Mouse (Mus musculus): Measurements from ENCODE around the gene Paqr6. TPM values are rescaled to one million over a fixed set of nuclear protein-coding genes. Genes with fewer than 3 reads are reported as not detected.

Paqr6 gene
- total RNA-seq (2022) = 10 to 100 TPM; 16.8 to 25.2 (median 19.3) TPM

- peak in 1 of 2 experiments; percentile 63 for DNase-seq (ENCODE audit: low spot score in 2 of 2)
These were observed at the start of gene Paqr6 for GRCm38 (mm10) chr3:88364337-88364736. Gene Paqr6, plus strand, starts transcription at chr3:88364584.

GRCm38 (mm10) chr3:88324951-88325405 is 39.4 kb upstream of the Paqr6 start, which contains the start of gene Glmp:
Gene Glmp, plus strand, starts transcription at chr3:88325023.
- DNase-seq (ENCODE audit: low spot score in 2 of 2) = peak; percentile 44 to 53

- DNase-seq (ENCODE audit: low spot score in 2 of 2) = no peak
These were observed 35.4 kb upstream of the Paqr6 start for GRCm38 (mm10) chr3:88328956-88329355.

- DNase-seq (ENCODE audit: low spot score in 2 of 2) = no peak
These were observed 33.1 kb upstream of the Paqr6 start for GRCm38 (mm10) chr3:88331282-88331681.

- DNase-seq (ENCODE audit: low spot score in 2 of 2) = no peak
These were observed 30.2 kb upstream of the Paqr6 start for GRCm38 (mm10) chr3:88334029-88334658.

- no peak for DNase-seq (ENCODE audit: low spot score in 2 of 2)
These were observed 29.4 kb upstream of the Paqr6 start for GRCm38 (mm10) chr3:88334902-88335435.

- no peak for DNase-seq (ENCODE audit: low spot score in 2 of 2)
These were observed 28.8 kb upstream of the Paqr6 start for GRCm38 (mm10) chr3:88335436-88336053.

GRCm38 (mm10) chr3:88336058-88337013 is 28.0 kb upstream of the Paqr6 start, which contains the start of the genes Tmem79 and Smg5:
Gene Tmem79, minus strand, starts transcription at chr3:88336148.
Gene Smg5, plus strand, starts transcription at chr3:88336260.
- DNase-seq (ENCODE audit: low spot score in 2 of 2) = peak; percentile 94 to 96

- DNase-seq (ENCODE audit: low spot score in 2 of 2) = no peak
These were observed 26.9 kb upstream of the Paqr6 start for GRCm38 (mm10) chr3:88337367-88338020.

GRCm38 (mm10) chr3:88338316-88338715 is 26.1 kb upstream of the Paqr6 start:
- DNase-seq (ENCODE audit: low spot score in 2 of 2) = no peak

- no peak for DNase-seq (ENCODE audit: low spot score in 2 of 2)
These were observed 25.4 kb upstream of the Paqr6 start for GRCm38 (mm10) chr3:88339006-88339405.

GRCm38 (mm10) chr3:88350732-88351131 is 13.7 kb upstream of the Paqr6 start:
- DNase-seq (ENCODE audit: low spot score in 2 of 2) = no peak

GRCm38 (mm10) chr3:88352907-88353306 is 11.5 kb upstream of the Paqr6 start:
- no peak for DNase-seq (ENCODE audit: low spot score in 2 of 2)

GRCm38 (mm10) chr3:88354396-88355165 is 9.8 kb upstream of the Paqr6 start:
- no peak for DNase-seq (ENCODE audit: low spot score in 2 of 2)

- DNase-seq (ENCODE audit: low spot score in 2 of 2) = no peak
These were observed 4.8 kb upstream of the Paqr6 start for GRCm38 (mm10) chr3:88359584-88359983.

- DNase-seq (ENCODE audit: low spot score in 2 of 2) = no peak
These were observed 4.4 kb upstream of the Paqr6 start for GRCm38 (mm10) chr3:88359989-88360388.

GRCm38 (mm10) chr3:88361096-88361495 is 3.3 kb upstream of the Paqr6 start:
- no peak for DNase-seq (ENCODE audit: low spot score in 2 of 2)

GRCm38 (mm10) chr3:88361612-88362313 is 2.6 kb upstream of the Paqr6 start:
- peak in 1 of 2 experiments; percentile 63 for DNase-seq (ENCODE audit: low spot score in 2 of 2)

GRCm38 (mm10) chr3:88363700-88364099 is 684 bp upstream of the Paqr6 start:
- DNase-seq (ENCODE audit: low spot score in 2 of 2) = peak; percentile 53 to 76
